Mouse (Mus musculus) erythroblast, adult 5-6 weeks (primary cell): ENCODE results near the gene Akap11. TPM values are rescaled to one million over a fixed set of nuclear protein-coding genes. Genes with fewer than 3 reads are reported as not detected.

ENCODE experiments used
- ATAC-seq: replicated peaks from 2 replicates; pipeline ENCODE4 v1.8.0; 2016; ENCODE audit warnings: moderate number of reproducible peaks, mild to moderate bottlenecking, moderate TSS enrichment, inconsistent platforms; ENCODE audit not compliant: poor library complexity, low FRiP score, severe bottlenecking
- total RNA-seq, 2 experiments: library from RNA; stranded (forward) in 1 of 2; stranded (reverse) in 1 of 2; fragments of 150-400 nt in 1 of 2; fragments of 200-764, 138-1000 nt in 1 of 2; gene quantifications; 2 replicates each; pipeline versions ENCODE4 v1.2.3 to v1.2.4; 2015 to 2017; ENCODE audit warnings: low replicate concordance in 2 of 2

Akap11 gene
- total RNA-seq, 2 experiments from 2014 or later, result 9.4 to 14.6 TPM

DNA sequence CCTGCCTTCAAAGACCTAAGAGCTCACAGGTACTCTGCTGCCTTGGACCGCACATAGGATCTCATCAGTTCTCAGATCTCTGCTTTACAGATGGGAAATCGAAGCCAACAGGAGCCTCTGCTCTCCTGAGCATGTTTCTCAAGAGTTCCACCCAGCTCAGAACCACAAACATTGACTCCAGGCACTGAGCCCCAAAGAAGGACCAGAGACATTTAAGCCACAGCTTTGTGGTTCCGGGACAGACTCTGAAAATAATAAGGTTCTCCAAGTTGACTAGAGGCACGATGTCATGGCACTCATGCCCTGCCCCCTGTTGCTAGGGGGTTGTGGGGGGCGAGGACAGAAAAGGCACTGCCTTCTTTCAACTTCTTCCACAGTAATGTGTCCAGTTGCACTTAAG, 77.9 kb downstream of the Akap11 start:
- no peak for ATAC-seq

DNA sequence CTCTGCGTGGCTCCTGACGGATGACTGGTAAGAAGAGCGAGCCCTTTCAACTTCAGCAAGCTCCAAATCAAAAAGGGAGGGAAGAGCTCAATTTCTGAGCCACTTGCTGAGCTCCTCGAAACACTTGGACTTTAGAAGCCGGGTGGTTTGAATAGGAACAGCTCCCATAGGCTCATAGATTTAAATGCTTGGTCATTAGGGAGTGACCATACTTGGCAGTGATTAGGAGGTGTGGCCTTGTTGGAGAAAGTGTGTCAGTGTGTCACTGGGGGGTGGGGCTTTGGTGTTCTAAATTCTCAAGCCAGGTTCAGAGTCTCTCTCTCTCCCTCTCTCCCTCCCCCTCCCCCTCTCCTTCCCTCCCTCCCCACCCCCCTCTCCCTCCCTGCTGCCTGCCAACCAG, 81.6 kb downstream of the Akap11 start:
- ATAC-seq, result no peak

- no peak for ATAC-seq
These were observed 87.7 kb downstream of the Akap11 start for GRCm38 (mm10) chr14:78448807-78449406.

DNA sequence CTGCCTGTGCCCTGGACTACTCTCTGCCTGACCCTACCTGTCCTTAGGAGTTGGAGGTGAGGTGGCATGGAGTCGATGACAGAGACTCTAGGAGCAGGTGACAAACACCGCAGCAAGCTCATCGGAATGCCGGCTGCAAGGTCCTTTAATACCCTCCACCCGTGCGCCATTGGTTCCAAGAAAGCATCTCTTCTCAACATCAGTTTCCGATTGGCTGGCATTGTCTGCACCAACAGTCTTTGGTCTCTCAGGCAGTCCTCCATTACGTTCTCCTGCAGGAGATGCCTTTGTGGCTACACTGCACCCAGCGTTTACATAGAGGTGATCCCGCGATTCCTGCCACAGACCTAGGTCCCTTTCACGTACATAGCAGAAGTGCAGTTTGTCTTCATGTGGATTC, 88.6 kb downstream of the Akap11 start:
- ATAC-seq, result no peak

GRCm38 (mm10) chr14:78447542-78447941, 89.1 kb downstream of the Akap11 start:
- no peak for ATAC-seq

Other genes starting within 250 kb of the Akap11 start
- not detected in 2 replicates for gene Tnfsf11, start 228.8 kb downstream of the Akap11 start, total RNA-seq (2015; ENCODE audit: low replicate concordance)
- gene Tnfsf11, start 228.8 kb downstream of the Akap11 start, total RNA-seq (2017; ENCODE audit: low replicate concordance), result not detected in 2 replicates
- gene Dgkh, start 196.0 kb upstream of the Akap11 start, total RNA-seq (2015; ENCODE audit: low replicate concordance), result 0.58 and 1.7 TPM in 2 replicates
- gene Dgkh, start 196.0 kb upstream of the Akap11 start, total RNA-seq (2017; ENCODE audit: low replicate concordance), result 0.77 and 1.4 TPM in 2 replicates